Mouse (Mus musculus): ENCODE data around the gene Pga5. TPM values are rescaled to one million over a fixed set of nuclear protein-coding genes. Genes with fewer than 3 reads are reported as not detected.

The Pga5 gene
- polyA plus RNA-seq, 1 experiment: not detected

- Histone ChIP-seq H3K4me3 (ENCODE audit: low read depth, low read length) (no peak overlapping the region), H3K4me1 (ENCODE audit: control insufficient read depth, insufficient read depth, insufficient read length, low read length) (peaks cover 5% of the 10 kb centered on the region; the same call in 1 of the 2 replicates), H3K27ac (ENCODE audit: insufficient read depth, low read depth, low read length) (no peak overlapping the region), H3K36me3 (ENCODE audit: control insufficient read depth, insufficient read depth, low read length) (no peaks in the 10 kb centered on the region), H3K27me3 (ENCODE audit: control insufficient read depth, insufficient read depth, low read length) (no peaks in the 10 kb centered on the region)
- 82% methylated on average over 9 of the region's 9 CpGs for WGBS
- TF ChIP-seq POLR2A (IDR thresholded peaks at IDR 0.05; ENCODE audit: low read depth, low read length) (no peak), CTCF (IDR thresholded peaks at IDR 0.05; ENCODE audit: extremely low read depth, insufficient read length, insufficient replicate concordance, low read depth, low read length) (no peak)
These were observed 7.2 kb upstream of the Pga5 start for GRCm38 (mm10) chr19:10685081-10685480.

- H3K36me3 ChIP-seq (ENCODE audit: control insufficient read depth, insufficient read depth, low read length): no peaks in the 10 kb centered on the region
- no peak overlapping the region for H3K27ac ChIP-seq (ENCODE audit: insufficient read depth, low read depth, low read length)
- H3K27me3 ChIP-seq (ENCODE audit: control insufficient read depth, insufficient read depth, low read length): no peaks in the 10 kb centered on the region
- no peaks in the 10 kb centered on the region for H3K4me1 ChIP-seq (ENCODE audit: control insufficient read depth, insufficient read depth, insufficient read length, low read length)
- 31% methylated on average over 4 of the region's 4 CpGs for WGBS
- no peak overlapping the region for H3K4me3 ChIP-seq (ENCODE audit: low read depth, low read length)
- TF ChIP-seq POLR2A (IDR thresholded peaks at IDR 0.05; ENCODE audit: low read depth, low read length) (no peak), CTCF (IDR thresholded peaks at IDR 0.05; ENCODE audit: extremely low read depth, insufficient read length, insufficient replicate concordance, low read depth, low read length) (no peak)
These were observed 3.7 kb upstream of the Pga5 start for GRCm38 (mm10) chr19:10681571-10681970.

- no peaks in the 10 kb centered on the region for H3K36me3 ChIP-seq (ENCODE audit: control insufficient read depth, insufficient read depth, low read length)
- H3K27ac ChIP-seq (ENCODE audit: insufficient read depth, low read depth, low read length): no peak overlapping the region
- no peaks in the 10 kb centered on the region for H3K27me3 ChIP-seq (ENCODE audit: control insufficient read depth, insufficient read depth, low read length)
- H3K4me1 ChIP-seq (ENCODE audit: control insufficient read depth, insufficient read depth, insufficient read length, low read length): no peaks in the 10 kb centered on the region
- WGBS: 89% methylated on average over 1 of the region's 1 CpGs
- TF ChIP-seq CTCF (IDR thresholded peaks at IDR 0.05; ENCODE audit: extremely low read depth, insufficient read length, insufficient replicate concordance, low read depth, low read length): no peak
- TF ChIP-seq POLR2A (IDR thresholded peaks at IDR 0.05; ENCODE audit: low read depth, low read length): no peak
- no peak overlapping the region for H3K4me3 ChIP-seq (ENCODE audit: low read depth, low read length)
These were observed 849 bp upstream of the Pga5 start for GRCm38 (mm10) chr19:10678772-10679067.

- Histone ChIP-seq H3K27me3 (ENCODE audit: control insufficient read depth, insufficient read depth, low read length) (no peaks in the 10 kb centered on the region), H3K36me3 (ENCODE audit: control insufficient read depth, insufficient read depth, low read length) (no peaks in the 10 kb centered on the region), H3K4me3 (ENCODE audit: low read depth, low read length) (no peak overlapping the region), H3K4me1 (ENCODE audit: control insufficient read depth, insufficient read depth, insufficient read length, low read length) (peaks cover 5% of the 10 kb centered on the region; the same call in 1 of the 2 replicates), H3K27ac (ENCODE audit: insufficient read depth, low read depth, low read length) (no peak overlapping the region)
- no peak for TF ChIP-seq CTCF (IDR thresholded peaks at IDR 0.05; ENCODE audit: extremely low read depth, insufficient read length, insufficient replicate concordance, low read depth, low read length)
- TF ChIP-seq POLR2A (IDR thresholded peaks at IDR 0.05; ENCODE audit: low read depth, low read length): no peak
- 83% methylated on average over 16 of the region's 16 CpGs for WGBS
These were observed 1.2 kb downstream of the Pga5 start for GRCm38 (mm10) chr19:10676656-10677055.

- Histone ChIP-seq H3K27ac (ENCODE audit: insufficient read depth, low read depth, low read length) (no peak overlapping the region), H3K4me1 (ENCODE audit: control insufficient read depth, insufficient read depth, insufficient read length, low read length) (peaks cover 10% of the 10 kb centered on the region; the same call in 1 of the 2 replicates), H3K36me3 (ENCODE audit: control insufficient read depth, insufficient read depth, low read length) (no peaks in the 10 kb centered on the region), H3K4me3 (ENCODE audit: low read depth, low read length) (no peak overlapping the region), H3K27me3 (ENCODE audit: control insufficient read depth, insufficient read depth, low read length) (no peaks in the 10 kb centered on the region)
- WGBS: 84% methylated on average over 1 of the region's 1 CpGs
- TF ChIP-seq POLR2A (IDR thresholded peaks at IDR 0.05; ENCODE audit: low read depth, low read length) (no peak), CTCF (IDR thresholded peaks at IDR 0.05; ENCODE audit: extremely low read depth, insufficient read length, insufficient replicate concordance, low read depth, low read length) (no peak)
These were observed 4.6 kb downstream of the Pga5 start for GRCm38 (mm10) chr19:10673275-10673674.

- H3K27ac ChIP-seq (ENCODE audit: insufficient read depth, low read depth, low read length): no peak overlapping the region
- H3K4me3 ChIP-seq (ENCODE audit: low read depth, low read length): no peak overlapping the region
- H3K27me3 ChIP-seq (ENCODE audit: control insufficient read depth, insufficient read depth, low read length): no peaks in the 10 kb centered on the region
- 46% methylated on average over 9 of the region's 9 CpGs for WGBS
- TF ChIP-seq POLR2A (IDR thresholded peaks at IDR 0.05; ENCODE audit: low read depth, low read length) (no peak), CTCF (IDR thresholded peaks at IDR 0.05; ENCODE audit: extremely low read depth, insufficient read length, insufficient replicate concordance, low read depth, low read length) (no peak)
- no peaks in the 10 kb centered on the region for H3K36me3 ChIP-seq (ENCODE audit: control insufficient read depth, insufficient read depth, low read length)
- H3K4me1 ChIP-seq (ENCODE audit: control insufficient read depth, insufficient read depth, insufficient read length, low read length): peaks cover 10% of the 10 kb centered on the region; the same call in 1 of the 2 replicates
These were observed 5.9 kb downstream of the Pga5 start for GRCm38 (mm10) chr19:10671854-10672417.

- H3K4me1 ChIP-seq (ENCODE audit: control insufficient read depth, insufficient read depth, insufficient read length, low read length): peaks cover 10% of the 10 kb centered on the region; the same call in 1 of the 2 replicates
- WGBS: 70% methylated on average over 4 of the region's 4 CpGs
- H3K36me3 ChIP-seq (ENCODE audit: control insufficient read depth, insufficient read depth, low read length): no peaks in the 10 kb centered on the region
- no peak overlapping the region for H3K27ac ChIP-seq (ENCODE audit: insufficient read depth, low read depth, low read length)
- TF ChIP-seq POLR2A (IDR thresholded peaks at IDR 0.05; ENCODE audit: low read depth, low read length) (no peak), CTCF (IDR thresholded peaks at IDR 0.05; ENCODE audit: extremely low read depth, insufficient read length, insufficient replicate concordance, low read depth, low read length) (no peak)
- H3K27me3 ChIP-seq (ENCODE audit: control insufficient read depth, insufficient read depth, low read length): no peaks in the 10 kb centered on the region
- no peak overlapping the region for H3K4me3 ChIP-seq (ENCODE audit: low read depth, low read length)
These were observed 6.6 kb downstream of the Pga5 start for GRCm38 (mm10) chr19:10671319-10671718.

Measured in small intestine, adult 2 months (tissue).